Mouse (Mus musculus) C2C12 (cell line): Measurements from ENCODE around the gene Polrmt.

Source experiments
- CTCF ChIP-seq: IDR thresholded peaks from one replicate; pipeline ENCODE4 v1.5.1; 2011; ENCODE audit not compliant: control insufficient read depth, insufficient read depth, insufficient read length
- MYOD1 ChIP-seq: IDR thresholded peaks from one replicate; pipeline ENCODE4 v1.6.1; 2011; ENCODE audit warnings: low read depth; ENCODE audit not compliant: control insufficient read depth, insufficient read length

- TF ChIP-seq CTCF (no peak), MYOD1 (no peak)
Measured at GRCm38 (mm10) chr10:79792339-79793040, 46.1 kb upstream of the Polrmt start.
